Mouse (Mus musculus): ENCODE data around the gene Tmem179.

The Tmem179 gene

GRCm38 (mm10) chr12:112465928-112466327, 50.6 kb downstream of the Tmem179 start:
- no peak for DNase-seq (ENCODE audit: extremely low read depth, low read depth, low spot score)

- no peak for DNase-seq (ENCODE audit: extremely low read depth, low read depth, low spot score)
These were observed 52.0 kb downstream of the Tmem179 start for GRCm38 (mm10) chr12:112464516-112464915.

GRCm38 (mm10) chr12:112463750-112464444, 52.6 kb downstream of the Tmem179 start:
- no peak for DNase-seq (ENCODE audit: extremely low read depth, low read depth, low spot score)

- DNase-seq (ENCODE audit: extremely low read depth, low read depth, low spot score): no peak
These were observed 53.3 kb downstream of the Tmem179 start for GRCm38 (mm10) chr12:112463209-112463608.

GRCm38 (mm10) chr12:112462423-112462822, 54.1 kb downstream of the Tmem179 start:
- no peak for DNase-seq (ENCODE audit: extremely low read depth, low read depth, low spot score)

- DNase-seq (ENCODE audit: extremely low read depth, low read depth, low spot score): no peak
These were observed 58.7 kb downstream of the Tmem179 start for GRCm38 (mm10) chr12:112457839-112458238.

GRCm38 (mm10) chr12:112456144-112456713, 60.3 kb downstream of the Tmem179 start:
- no peak for DNase-seq (ENCODE audit: extremely low read depth, low read depth, low spot score)

- DNase-seq (ENCODE audit: extremely low read depth, low read depth, low spot score): no peak
These were observed 64.7 kb downstream of the Tmem179 start for GRCm38 (mm10) chr12:112451826-112452225.

GRCm38 (mm10) chr12:112451381-112451780, 65.2 kb downstream of the Tmem179 start:
- DNase-seq (ENCODE audit: extremely low read depth, low read depth, low spot score): no peak

- DNase-seq (ENCODE audit: extremely low read depth, low read depth, low spot score): no peak
These were observed 65.7 kb downstream of the Tmem179 start for GRCm38 (mm10) chr12:112450883-112451282.
